Mouse (Mus musculus) megakaryocyte, embryonic 14.5 days (primary cell): ENCODE data around the gene Thbs1.

Experiments
- FLI1 ChIP-seq: IDR thresholded peaks from 2 replicates; pipeline ENCODE4 v1.6.1; 2012; ENCODE audit warnings: low read length, inconsistent platforms, mixed read lengths
- GATA1 ChIP-seq: IDR thresholded peaks from 3 replicates; pipeline ENCODE4 v1.6.1; 2012; ENCODE audit warnings: mixed read lengths, low read length, inconsistent platforms, borderline replicate concordance

DNA sequence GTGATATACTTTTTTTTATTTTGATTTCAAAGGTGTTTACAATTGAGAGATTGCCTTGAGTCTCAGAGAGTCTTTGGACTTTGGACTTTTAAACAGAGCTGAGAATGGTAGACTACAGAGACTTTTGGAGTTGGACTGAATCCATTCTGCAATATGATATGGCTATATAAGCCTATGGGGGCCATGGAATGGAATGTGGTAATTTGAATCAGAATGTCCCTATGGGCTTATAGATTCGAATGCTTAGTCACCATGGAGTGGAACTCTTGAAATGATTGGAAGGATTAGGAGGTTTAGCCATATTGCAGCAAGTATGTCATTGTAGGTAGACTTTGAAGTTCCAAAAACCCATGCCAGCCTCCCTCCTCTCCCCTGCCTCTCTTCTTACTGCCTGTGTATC lies 56.5 kb downstream of the Thbs1 start:
- TF ChIP-seq GATA1 (no peak), FLI1 (no peak)
